Mouse (Mus musculus) cerebellum, postnatal 25 days (tissue): Measurements from ENCODE around the gene Zfp773.
"Not testable (repeated sequence)": the region's sequence is repeated elsewhere in the genome, so short reads cannot be mapped to it uniquely, and the experiment has no call there.

Source experiments
- DNase-seq, 2 experiments: peaks; one replicate each; pipeline ENCODE4 v3.0.0; 2021; ENCODE audit warnings: mixed read lengths in 2 of 2

The Zfp773 gene

DNA sequence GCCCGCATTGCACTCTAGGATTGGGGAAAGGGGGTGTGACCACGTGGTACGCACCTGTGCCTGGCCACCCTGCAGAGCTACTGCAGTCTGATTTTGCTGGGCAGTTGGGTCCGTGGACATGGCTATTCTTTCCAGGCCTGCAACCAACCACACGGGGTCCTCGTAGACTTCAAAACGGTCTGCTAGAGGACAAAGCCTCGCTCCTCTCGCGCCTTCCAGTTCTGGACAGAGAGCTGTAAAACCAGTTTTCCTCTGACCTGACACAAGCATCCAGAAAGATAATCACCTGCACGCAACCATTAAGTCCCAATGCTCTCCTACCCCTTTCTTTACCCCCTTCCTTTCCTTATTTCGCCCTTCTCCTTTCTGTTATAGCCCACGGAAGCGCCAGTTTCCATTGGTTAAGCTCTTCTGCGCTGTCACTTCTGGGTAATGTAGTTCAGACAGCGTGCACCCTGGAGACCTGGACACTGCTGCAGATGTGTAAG lies at the start of gene Zfp773:
Gene Zfp773, minus strand, starts transcription at position 377 of the 488 bp plus-strand sequence.
- peak; percentile 69 to 77 for DNase-seq

DNA sequence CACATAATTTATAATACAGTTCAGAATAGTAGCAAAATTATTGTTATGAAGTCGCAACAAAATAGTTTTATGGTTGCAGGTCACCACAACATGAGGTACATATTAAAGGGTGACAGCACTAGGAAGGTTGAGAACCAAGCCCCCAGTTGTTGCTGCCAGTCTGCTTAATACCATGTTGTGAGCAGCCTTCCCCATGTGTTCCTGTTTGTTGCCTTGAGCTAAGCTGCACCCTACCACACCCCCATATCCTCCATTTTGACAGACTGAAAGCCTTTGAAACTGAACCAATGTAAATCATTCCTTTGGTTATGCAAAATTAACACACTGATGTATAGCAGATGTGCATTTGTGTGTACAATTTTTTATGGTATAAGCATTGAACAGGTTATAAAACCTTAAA lies 49.3 kb upstream of the Zfp773 start:
- DNase-seq = no peak

GRCm38 (mm10) chr7:7171227-7172147 lies 34.9 kb upstream of the Zfp773 start, which contains the start of gene Zfp418:
TSS of gene Zfp418 (plus strand) at chr7:7171330.
- peak; percentile 71 for DNase-seq

DNA sequence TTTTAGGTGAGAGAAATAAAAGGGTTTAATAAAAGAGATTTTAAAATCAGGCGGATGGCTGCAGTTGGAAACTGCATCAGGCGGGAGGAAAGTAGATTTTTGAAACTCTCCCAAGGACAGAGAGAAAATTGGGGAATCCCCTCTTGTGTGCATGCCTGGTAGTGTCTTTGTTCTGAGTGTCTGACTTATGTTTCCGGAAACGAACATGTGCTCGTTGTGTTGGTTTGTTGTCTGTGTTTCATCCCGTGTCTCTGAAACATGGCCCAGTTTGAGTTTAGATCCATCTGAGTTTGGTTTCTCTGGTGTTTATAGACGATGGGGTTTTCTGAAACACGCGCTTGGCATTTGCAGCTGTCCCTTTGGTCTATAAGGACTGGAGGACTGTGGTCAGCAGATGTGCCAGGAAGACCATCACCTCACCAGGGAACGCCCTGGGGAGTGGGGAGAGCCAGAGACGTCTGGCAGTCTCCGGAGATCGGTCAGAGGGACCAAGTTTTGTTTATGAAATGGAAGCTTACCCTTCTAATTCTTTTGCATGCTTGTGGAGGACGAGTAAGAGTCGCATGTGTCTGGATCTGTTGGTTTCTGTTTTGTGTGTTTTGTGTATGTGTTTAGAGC lies 9.5 kb upstream of the Zfp773 start:
- no peak for DNase-seq

DNA sequence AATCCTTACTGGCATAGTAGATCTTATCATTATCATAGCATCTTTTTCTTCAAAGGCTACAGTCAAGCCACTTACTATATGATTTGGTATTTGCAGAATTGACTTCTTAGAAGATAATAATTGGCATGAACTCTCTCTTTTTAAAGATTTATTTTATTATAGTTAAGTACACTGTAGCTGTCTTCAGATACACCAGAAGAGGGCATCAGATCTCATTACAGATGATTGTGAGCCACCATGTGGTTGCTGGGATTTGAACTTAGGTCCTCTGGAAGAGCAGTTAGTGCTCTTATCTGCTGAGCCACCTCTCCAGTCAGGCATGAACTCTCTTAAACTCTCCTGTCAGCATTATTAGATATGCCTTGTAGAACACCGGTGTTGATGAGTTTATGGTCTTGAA lies 7.7 kb upstream of the Zfp773 start:
- DNase-seq = no peak

GRCm38 (mm10) chr7:7132751-7133150 lies 3.8 kb downstream of the Zfp773 start:
- DNase-seq = no peak

- not testable (repeated sequence) for DNase-seq
Measured at GRCm38 (mm10) chr7:7130491-7131124, 5.9 kb downstream of the Zfp773 start.

DNA sequence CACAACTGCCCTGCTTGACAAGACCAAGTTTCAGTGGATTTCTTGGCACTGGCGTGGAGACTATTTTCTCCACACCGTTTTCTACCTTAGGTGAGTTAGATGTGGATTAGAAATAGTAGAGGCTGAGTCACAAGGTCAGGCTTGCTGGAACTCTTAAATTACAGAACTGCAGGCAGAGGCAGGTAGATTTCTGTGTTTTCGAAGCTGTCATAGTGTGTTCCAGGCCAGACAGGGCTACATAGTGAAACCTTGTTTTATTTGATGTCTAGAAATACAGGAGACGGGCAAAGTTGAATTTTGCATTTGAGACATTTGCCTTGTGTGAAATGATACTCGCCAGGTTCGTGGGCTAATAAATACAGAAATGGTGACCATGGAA lies 15.0 kb downstream of the Zfp773 start:
- no peak for DNase-seq

DNA sequence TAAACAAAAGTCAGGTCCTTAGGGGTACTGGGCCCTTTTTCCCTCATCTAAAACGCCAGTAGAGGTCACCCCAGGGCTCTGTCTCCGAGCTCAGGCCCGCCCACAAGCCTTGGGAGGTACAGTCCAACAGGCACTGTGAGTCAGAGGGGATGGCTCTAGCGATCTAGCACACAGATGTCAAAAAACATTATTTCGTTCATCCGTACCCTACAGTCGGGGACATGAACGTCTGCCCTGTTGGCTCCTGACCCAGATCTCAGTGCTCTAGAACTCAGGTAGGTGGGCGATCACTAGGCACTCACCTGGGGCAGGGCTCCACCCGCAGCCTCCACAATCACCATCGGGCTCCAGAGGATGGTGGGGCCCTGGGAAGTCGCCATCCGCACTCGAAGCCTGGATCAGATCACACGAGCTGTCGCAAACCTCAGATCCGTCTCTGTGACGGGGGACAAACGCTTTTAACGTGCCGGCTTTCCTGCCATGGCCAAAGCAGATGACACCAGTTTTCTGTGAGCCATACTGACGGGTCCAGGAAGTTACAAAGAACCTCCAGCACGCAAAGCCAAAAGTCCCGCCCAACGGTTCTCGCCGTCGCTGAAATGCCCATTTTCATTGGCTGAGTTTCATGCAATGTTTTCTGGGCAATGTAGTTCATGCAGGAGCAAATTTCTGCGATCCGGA lies 15.5 kb downstream of the Zfp773 start, which contains the start of gene Zfp954:
Gene Zfp954, minus strand, starts transcription at position 568 of the 681 bp plus-strand sequence.
- peak; percentile 85 to 89 for DNase-seq

- DNase-seq = no peak
Measured at GRCm38 (mm10) chr7:7118441-7118840, 18.1 kb downstream of the Zfp773 start.

- no peak for DNase-seq
Measured at GRCm38 (mm10) chr7:7108501-7108900, 28.1 kb downstream of the Zfp773 start.
